Mouse (Mus musculus): Measurements from ENCODE around the gene Arsk.

Arsk gene

GRCm38 (mm10) chr13:76098493-76099303 is at the start of gene Arsk, which contains the start of gene Ttc37:
Gene Arsk (minus strand): TSS chr13:76098660.
Gene Ttc37 (plus strand): TSS chr13:76098734.
- peak; percentile 98 for DNase-seq (ENCODE audit: low read depth, low spot score)

DNA sequence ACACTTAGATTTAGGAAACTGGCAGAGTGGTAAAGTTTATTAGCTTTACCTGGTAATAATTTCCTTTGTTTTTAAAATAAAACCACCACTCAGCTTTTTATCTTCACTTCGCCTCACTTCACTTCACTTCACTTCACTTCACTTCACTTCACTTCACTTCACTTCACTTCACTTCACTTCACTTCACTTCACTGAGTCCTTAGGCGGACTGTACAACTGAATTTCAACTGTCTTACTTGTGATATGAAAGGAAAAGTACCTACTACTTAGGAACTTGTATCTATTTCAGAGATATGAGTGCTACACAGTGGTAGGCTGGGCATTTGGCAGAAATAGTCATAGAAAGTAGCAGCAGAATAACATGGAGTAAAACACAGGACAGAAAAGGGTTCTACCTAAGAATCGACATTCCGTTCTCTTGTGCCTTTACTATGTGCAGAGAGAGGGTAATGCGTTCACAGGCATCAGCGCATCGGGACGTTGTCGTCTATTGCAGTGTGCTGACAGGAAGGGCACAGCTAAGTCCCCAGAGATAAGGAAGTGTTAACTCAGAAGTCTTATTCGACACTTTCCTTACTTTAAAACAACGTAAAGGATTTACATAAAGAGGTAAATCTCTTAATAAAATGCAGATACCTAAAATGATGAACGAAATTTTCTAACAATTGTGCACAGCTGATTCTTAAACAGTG is 42.8 kb upstream of the Arsk start:
- no peak for DNase-seq (ENCODE audit: low read depth, low spot score)

DNA sequence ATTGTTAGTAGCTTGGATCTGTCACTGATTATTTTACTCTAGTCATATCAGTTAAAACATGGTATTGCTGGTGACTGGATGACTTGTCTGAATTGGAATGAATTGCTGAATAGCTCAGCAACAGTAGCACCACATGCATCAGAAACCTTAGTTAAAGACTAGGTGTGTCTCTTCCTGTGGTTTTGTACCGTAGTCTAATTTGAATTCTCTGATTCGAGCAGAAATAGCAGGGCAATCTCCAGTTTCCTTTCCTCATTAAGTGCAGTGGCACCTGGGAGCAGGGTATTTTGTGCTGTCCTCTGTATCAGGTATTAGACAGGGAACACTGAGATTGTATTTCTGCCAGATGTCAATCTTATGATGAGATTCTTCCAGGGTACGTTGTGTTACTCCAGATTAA is 40.4 kb upstream of the Arsk start:
- DNase-seq (ENCODE audit: low read depth, low spot score) = no peak

DNA sequence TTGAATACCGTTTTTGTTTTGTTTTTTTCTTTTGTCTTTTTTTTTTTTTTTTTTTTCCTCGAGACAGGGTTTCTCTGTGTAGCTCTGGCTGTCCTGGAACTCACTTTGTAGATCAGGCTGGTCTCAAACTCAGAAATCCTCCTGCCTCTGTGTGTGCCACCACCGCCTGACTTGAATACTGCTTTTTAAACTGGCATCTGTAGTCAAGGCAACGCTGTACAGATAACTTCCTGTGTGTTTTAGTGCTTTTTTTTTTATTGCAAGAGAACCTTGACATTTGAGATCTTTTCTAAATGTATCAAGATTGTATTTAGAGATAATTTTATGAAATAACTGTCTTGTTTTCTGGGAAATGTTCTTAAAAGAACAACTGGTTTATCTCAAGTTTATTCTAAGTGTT is 34.0 kb upstream of the Arsk start:
- no peak for DNase-seq (ENCODE audit: low read depth, low spot score)

GRCm38 (mm10) chr13:76128799-76129198 is 30.3 kb upstream of the Arsk start:
- DNase-seq (ENCODE audit: low read depth, low spot score) = no peak

DNA sequence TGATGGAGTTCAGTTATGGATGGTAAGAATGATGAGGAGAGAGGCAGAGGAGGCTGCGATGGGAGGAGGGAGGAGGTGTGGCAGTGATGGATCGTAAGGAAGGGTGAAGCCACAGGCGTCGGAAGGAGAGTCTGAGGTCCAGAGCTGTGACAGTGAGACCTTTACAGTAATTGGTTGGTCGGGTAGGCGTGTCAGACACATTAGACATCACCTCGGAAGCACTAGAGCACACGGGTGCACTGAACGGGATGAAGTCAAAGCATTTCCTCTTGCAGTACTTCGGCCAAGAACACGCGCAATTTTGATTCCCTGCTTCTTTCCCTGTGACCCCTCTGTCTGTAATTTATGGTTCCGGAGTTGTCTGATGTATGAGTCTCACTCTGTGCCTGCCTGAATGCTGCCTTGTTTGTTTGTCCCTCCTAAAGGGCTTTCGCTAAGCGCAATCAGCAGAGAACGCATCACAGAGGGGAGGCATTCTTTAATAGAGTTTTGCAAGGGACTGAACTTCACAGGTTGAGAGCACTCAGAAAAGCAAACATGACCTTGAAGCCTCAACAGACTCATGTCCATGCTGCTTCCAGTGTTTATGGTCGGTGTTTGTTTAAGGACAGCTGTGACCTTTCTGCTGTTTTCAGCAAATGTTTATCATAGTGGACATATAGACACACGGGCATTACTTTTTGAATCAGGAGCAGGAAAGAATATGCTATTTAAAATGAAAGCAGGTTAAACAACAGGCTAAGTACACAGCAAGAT is 10.8 kb upstream of the Arsk start:
- DNase-seq (ENCODE audit: low read depth, low spot score) = no peak

GRCm38 (mm10) chr13:76101989-76102388 is 3.5 kb upstream of the Arsk start:
- peak; percentile 83 for DNase-seq (ENCODE audit: low read depth, low spot score)

- DNase-seq (ENCODE audit: low read depth, low spot score) = no peak
Measured at GRCm38 (mm10) chr13:76098116-76098492, 356 bp downstream of the Arsk start.

GRCm38 (mm10) chr13:76074323-76074722 is 24.1 kb downstream of the Arsk start:
- no peak for DNase-seq (ENCODE audit: low read depth, low spot score)

DNA sequence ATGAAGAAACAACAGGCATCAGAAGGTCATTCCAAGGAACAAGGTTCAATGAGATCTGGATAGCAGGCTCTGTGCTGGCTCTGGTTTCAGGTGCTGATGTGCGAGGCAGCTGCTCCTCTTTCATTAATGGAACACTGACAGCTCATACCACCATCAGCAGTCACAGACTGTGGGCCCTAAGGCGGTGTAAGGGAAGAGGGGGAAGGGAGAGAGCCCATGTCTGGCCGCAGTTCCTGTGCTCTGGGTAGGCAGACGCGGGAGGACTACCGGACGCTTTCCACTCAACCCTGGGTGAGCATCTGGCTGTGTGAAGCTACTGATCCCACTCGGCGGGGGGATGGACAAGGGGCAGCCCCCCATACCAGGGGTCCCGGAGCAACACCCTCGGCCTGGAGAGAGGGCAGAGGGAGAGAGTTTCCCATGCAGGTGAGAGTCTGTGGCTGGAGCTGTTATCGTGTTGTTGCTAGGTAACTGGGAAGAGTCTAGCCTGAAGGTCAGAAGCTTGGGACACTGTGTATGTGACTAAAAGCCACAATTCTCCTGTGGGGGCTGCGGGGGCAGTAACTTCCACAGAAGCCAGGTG is 34.0 kb downstream of the Arsk start:
- DNase-seq (ENCODE audit: low read depth, low spot score) = no peak

- DNase-seq (ENCODE audit: low read depth, low spot score) = no peak
Measured at GRCm38 (mm10) chr13:76063548-76063947, 34.9 kb downstream of the Arsk start.

DNA sequence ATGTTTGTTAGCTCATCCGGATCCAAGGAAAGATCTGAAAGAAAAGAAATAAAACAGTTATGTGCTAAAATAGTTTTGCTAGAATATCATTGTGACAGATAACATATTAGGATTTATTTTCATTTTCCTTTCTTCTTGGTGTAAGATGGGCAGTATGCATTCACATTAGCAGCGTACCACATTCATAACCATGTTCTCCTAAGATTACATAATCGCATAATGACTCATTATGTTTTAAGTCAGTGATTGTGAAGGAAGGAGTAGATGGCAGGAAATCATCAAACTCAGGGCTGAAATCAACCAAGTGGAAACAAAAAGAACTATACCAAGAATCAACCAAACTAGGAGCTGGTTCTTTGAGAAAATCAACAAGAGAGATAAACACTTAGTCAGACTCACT is 35.9 kb downstream of the Arsk start:
- DNase-seq (ENCODE audit: low read depth, low spot score) = no peak

- DNase-seq (ENCODE audit: low read depth, low spot score) = no peak
Measured at GRCm38 (mm10) chr13:76062126-76062525, 36.3 kb downstream of the Arsk start.

DNA sequence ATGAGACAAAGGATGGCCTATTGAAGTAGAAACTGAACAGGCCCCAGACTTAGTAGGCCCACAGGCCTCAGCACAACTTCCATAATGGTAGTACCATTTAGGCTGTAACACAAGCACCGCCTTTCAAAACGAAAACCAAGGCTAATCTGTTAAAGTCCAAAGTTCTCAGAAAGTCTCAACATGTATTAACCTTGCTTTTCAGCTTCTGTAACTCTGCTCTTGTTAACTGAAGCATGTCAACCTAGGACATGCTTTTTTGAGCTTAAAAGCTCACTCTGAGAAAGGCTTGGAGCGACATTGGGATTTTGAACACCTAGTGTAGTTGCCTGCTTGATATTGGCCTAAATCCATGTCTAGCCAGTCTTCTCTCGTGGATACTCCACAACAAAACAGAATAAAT is 38.9 kb downstream of the Arsk start:
- no peak for DNase-seq (ENCODE audit: low read depth, low spot score)

- DNase-seq (ENCODE audit: low read depth, low spot score) = no peak
Measured at GRCm38 (mm10) chr13:76057267-76058069, 41.0 kb downstream of the Arsk start.

DNA sequence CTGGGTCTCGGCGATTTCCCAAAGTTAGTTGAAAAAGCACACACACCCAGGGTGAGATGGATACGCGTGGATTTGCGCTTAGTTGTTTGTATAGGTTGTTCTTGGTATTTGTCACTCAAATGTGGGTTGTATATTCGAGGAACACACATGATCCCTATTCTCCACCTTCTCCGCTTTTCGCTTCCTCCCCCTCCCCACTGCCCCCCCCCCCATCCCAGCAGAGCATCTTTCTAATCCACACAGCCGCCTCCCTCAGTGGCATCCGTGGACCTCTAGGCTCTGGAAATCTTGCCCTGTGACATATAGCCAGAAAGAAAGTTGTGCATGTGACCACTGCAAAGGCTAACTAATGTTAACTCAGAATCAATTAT is 41.6 kb downstream of the Arsk start, which contains the start of gene Gpr150:
Gene Gpr150, minus strand, starts transcription at position 101 of the 371 bp plus-strand sequence.
- no peak for DNase-seq (ENCODE audit: low read depth, low spot score)

GRCm38 (mm10) chr13:76056261-76056724 is 42.2 kb downstream of the Arsk start:
- DNase-seq (ENCODE audit: low read depth, low spot score) = no peak

DNA sequence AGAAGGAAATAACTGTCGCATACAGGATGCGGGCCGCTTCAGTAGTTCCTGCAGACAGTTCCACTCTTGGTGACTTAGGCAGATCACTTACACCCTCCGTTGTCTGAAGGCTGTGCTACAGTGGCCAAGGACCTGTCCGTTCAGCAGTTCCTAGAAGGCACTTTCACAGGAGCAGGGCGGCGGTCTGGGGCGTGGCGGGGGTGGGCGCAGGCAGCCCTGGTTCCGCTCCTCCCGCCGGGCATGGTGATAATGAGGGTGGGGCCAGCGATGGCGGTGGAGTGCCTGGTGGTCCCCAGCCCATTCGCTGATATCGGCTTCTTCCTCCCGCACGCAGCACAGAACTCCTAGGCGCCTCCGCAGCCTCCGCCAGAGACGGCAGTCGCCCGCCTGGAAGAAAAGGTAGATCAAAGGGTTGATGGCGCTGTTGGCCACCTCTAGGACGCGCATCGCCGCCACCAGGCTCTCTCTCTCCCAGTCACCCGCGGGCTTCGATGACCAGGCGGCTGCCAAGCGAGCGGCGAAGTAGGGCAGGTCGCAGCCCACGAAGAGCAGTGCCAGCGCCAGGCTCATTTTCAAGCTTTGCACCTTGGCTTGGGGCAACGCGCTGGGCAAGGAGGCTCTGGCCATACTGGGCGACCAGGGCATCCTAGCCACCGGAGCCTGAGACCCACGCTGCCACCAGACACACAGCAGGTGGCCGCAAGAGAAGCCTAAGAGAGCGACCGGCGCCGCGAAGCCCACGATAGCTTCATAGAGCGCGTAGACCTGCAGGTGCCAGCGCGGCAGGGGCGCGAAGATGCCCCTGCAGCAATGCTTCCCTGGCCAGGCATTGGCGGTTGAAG is 42.8 kb downstream of the Arsk start:
- DNase-seq (ENCODE audit: low read depth, low spot score) = no peak

DNA sequence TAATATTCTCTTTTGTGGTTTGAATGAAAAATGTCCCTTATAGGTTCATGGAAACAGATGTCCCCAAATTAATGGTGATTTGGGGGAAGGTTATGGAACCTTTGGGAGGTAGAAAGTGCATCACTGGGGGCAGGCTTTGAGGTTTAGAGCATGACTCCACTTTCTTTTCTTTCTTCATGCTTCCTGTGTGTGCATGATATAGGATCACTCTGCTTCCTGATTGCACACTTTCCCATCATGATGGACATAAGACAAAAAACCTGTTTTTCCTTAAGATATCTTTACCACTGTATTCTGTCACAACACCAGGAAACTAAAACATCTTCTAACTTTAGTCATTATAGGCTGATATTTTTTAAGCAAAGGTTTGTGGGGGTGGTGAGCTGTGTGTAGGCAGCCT is 53.5 kb downstream of the Arsk start:
- no peak for DNase-seq (ENCODE audit: low read depth, low spot score)

DNA sequence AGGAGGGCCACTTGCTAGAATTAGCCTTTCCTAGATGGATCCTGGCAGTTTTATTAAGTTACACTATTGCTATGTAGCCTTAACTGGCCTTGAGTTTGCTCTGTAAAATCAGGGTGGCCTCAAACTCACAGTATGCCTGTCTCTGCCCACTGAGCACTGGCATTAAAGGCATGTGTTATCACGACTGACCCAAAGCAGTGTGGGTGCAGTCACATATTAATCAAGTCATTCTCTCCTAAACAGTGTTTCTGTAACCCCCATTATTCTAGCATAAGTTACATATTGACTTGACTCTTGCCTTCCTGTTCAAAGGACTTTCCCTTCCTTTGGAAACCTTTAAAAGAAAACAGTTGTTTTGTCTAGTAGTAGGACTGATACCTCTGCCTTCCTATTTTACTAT is 56.0 kb downstream of the Arsk start:
- DNase-seq (ENCODE audit: low read depth, low spot score) = no peak
